Mouse (Mus musculus) G1E (cell line): Measurements from ENCODE around the gene Ercc1. TPM values are rescaled to one million over a fixed set of nuclear protein-coding genes. Genes with fewer than 3 reads are reported as not detected.

ENCODE experiments used
- ATAC-seq: 2 replicates; pipeline ENCODE4 v1.8.0; 2016; ENCODE audit warnings: mild to moderate bottlenecking; ENCODE audit not compliant: insufficient number of reproducible peaks, poor library complexity, low FRiP score, severe bottlenecking; ENCODE audit errors: extremely low read depth
- DNase-seq: peaks from one replicate; pipeline ENCODE4 v3.0.0; 2012; ENCODE audit warnings: low spot score
- H3K27me3 ChIP-seq: 2 replicates; pipeline ENCODE4 v1.6.1; 2012; ENCODE audit warnings: mild to moderate bottlenecking, low read length, inconsistent platforms; ENCODE audit not compliant: insufficient read depth
- H3K36me3 ChIP-seq: replicated peaks from 2 replicates; pipeline ENCODE3; 2012; ENCODE audit warnings: mild to moderate bottlenecking, inconsistent platforms
- H3K4me1 ChIP-seq: 2 replicates; pipeline ENCODE4 v1.6.1; 2012; ENCODE audit warnings: low read depth, low read length, inconsistent platforms, mixed read lengths; ENCODE audit not compliant: insufficient read depth
- H3K4me3 ChIP-seq: 2 replicates; pipeline ENCODE4 v1.5.1; 2012; ENCODE audit warnings: low read depth, mild to moderate bottlenecking, inconsistent platforms, low read length, moderate library complexity, mixed read lengths
- H3K9me3 ChIP-seq: replicated peaks from 2 replicates; pipeline ENCODE4 v1.6.1; 2012; ENCODE audit warnings: inconsistent platforms
- CTCF ChIP-seq: IDR thresholded peaks from 2 replicates; pipeline ENCODE4 v1.5.1; 2012; ENCODE audit warnings: low read depth, low read length, inconsistent platforms, mixed read lengths
- GATA1 ChIP-seq: IDR thresholded peaks from 2 replicates; pipeline ENCODE4 v1.6.1; 2012; ENCODE audit warnings: borderline replicate concordance, low read length, inconsistent platforms, mixed read lengths
- GATA2 ChIP-seq: IDR thresholded peaks from 2 replicates; pipeline ENCODE4 v1.6.1; 2012; ENCODE audit warnings: low read depth, low read length, inconsistent platforms, borderline replicate concordance
- POLR2AphosphoS5 ChIP-seq: IDR thresholded peaks from 2 replicates; pipeline ENCODE4 v1.6.1; 2012; ENCODE audit warnings: low read depth, low read length, inconsistent platforms; ENCODE audit not compliant: insufficient replicate concordance
- TAL1 ChIP-seq: conservative IDR thresholded peaks from 2 replicates; pipeline ENCODE4 v1.6.1; 2012; ENCODE audit warnings: low read depth, low read length, inconsistent platforms, mixed read lengths
- polyA plus RNA-seq: library from polyadenylated mRNA; stranded (reverse); fragments of >175 nt; gene quantifications from 2 replicates; pipeline ENCODE4 v1.2.3, GENCODE M21; 2012
- total RNA-seq, 2 experiments: library from RNA; stranded (forward) in 1 of 2; stranded (reverse) in 1 of 2; fragments of 200-1000 nt in 1 of 2; fragments of >200 nt in 1 of 2; fragmentation: Nextera tagmentation in 1 of 2; gene quantifications; 2 replicates each; pipeline ENCODE4 v1.2.3; 2014 to 2017

Ercc1 gene
- total and polyA plus RNA-seq, 3 experiments, result 29.7 to 97.7 (median 39.9) TPM

DNA sequence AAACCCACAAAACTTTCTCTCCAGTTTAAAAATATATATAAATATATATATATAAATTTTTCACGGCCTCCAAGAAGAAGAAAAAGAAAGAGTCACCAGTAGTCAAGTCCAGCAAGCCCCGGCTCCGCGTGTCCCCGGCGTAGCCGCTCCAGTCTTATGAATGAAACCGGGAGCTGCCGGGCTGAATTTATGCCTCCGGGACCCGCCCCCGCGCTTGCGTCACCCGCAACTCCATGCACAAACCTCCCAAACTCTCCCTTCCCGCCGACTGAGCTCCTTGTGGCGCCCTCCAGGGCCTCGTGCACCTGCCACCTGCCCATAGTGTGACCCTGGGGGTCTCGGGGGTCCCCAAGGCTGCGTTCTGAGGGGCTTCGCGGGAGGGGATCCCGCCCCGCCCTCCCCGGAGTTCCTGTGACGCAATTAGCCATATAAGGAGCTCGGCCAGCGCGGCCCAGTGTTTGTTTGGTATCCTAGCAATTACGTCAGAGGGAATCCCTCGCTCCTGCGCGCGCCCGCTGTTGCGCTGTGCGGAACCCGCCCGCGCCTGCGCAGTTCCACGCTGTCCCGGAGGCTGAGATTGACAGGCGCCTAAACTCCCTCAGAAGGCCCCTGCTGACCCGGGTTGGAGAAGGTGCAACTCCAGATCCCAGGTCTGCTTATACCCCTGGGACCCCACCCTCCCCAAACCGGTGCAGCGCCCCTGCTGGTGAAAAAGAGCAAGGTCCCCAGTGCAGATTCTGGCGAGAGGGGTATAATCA, 34.5 kb upstream of the Ercc1 start, which contains the start of gene Fosb:
TSS of gene Fosb (minus strand) at position 168 of the 758 bp plus-strand sequence.
- peak within 1 kb of the TSS; percentile 73 for H3K4me3 ChIP-seq
- H3K4me1 ChIP-seq, result peaks cover 36% of the 10 kb centered on the region
- H3K27me3 ChIP-seq, result peaks cover 41% of the 10 kb centered on the region
- ATAC-seq, result peak; percentile 50; the same call in 1 of the 2 replicates
- TF ChIP-seq POLR2AphosphoS5 (no peak), GATA1 (no peak), TAL1 (no peak), CTCF (no peak), GATA2 (no peak)
- peak; percentile 80 for DNase-seq
- H3K36me3 ChIP-seq, result no peaks in the 10 kb centered on the region
- H3K9me3 ChIP-seq, result no peaks in the 10 kb centered on the region

DNA sequence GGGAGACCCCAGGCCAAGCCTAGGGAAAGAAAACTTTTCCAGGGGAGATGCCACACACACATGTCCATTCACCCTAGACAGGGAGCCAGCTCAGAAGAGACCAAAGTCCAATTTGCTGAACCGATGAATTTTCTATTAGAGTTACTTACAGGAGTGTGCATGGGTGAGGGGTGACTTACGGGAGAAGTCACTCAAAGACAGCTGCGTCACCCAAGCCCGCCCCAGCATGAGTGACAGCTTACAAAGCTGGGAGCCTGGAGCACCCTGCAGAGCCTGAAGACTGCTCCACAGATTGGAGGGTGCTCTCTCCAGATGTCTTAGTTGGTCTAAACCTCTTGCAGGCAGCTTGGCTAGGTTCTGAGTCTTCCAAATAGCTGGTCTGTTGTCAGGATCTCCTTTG, 32.6 kb upstream of the Ercc1 start:
- Histone ChIP-seq H3K36me3 (no peaks in the 10 kb centered on the region), H3K27me3 (peaks cover 48% of the 10 kb centered on the region), H3K4me3 (no peak overlapping the region), H3K9me3 (no peaks in the 10 kb centered on the region), H3K4me1 (peaks cover 45% of the 10 kb centered on the region)
- no peak for DNase-seq
- no peak for ATAC-seq
- TF ChIP-seq CTCF (no peak), GATA2 (no peak), POLR2AphosphoS5 (no peak), GATA1 (no peak), TAL1 (no peak)

DNA sequence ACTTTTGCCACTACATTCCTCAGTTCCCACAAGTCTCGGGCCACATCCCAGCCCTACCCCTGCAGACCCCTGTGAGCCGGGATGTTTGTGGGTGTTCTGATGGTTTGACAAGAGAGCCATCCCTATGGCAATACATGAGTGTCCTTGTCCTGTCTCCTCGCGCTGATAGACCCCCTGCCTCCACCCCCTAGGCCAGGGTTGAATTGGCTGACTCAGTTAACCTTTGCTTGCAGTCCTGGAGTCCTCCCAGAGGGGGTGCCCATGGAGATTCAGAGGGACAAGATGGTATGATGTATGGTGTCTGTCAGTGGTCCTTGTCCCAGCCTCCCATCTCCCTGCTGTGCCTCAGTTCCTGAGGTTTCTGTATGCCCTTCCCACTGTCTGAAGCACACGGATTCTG, 30.5 kb upstream of the Ercc1 start:
- no peaks in the 10 kb centered on the region for H3K36me3 ChIP-seq
- TF ChIP-seq POLR2AphosphoS5 (no peak), GATA1 (no peak), TAL1 (no peak)
- no peaks in the 10 kb centered on the region for H3K9me3 ChIP-seq
- H3K4me1 ChIP-seq, result peaks cover 38% of the 10 kb centered on the region
- no peak for DNase-seq
- ATAC-seq, result no peak
- no peak overlapping the region for H3K4me3 ChIP-seq
- peaks cover 59% of the 10 kb centered on the region for H3K27me3 ChIP-seq

DNA sequence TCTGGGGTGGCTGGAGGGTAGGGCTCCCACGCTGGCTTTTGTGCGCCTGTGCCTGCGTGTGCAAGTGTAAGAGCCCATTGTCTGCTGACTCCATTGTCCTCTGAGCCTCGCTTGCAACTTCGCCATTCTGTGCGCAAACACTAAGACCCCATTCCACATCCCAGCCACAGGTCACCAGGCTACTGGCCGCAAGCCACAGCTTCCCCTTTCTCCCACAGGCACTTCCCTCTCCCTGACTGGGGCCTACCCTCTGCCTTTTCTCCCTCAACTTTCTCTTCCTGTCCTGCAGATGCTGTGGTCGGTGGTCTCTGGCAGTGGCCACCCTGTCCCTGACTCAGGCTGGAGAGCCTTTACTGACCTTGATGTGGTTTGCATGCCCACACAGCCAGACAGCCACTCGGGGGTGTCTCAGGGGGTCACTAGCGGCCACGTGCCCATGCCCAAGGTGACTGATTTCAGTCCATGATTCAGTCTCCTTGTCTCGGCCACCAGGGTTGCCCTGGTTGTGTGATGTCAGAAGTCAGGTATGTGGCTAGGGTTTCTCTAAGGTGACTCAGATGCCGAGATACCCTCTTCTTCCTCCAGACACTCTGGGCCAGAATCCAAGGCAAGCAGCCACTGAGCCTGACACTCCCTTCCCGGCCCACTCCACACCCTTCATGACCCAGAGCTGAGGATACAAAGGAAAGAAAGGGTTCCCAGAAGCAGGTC, 28.0 kb upstream of the Ercc1 start:
- Histone ChIP-seq H3K36me3 (no peaks in the 10 kb centered on the region), H3K4me1 (peaks cover 39% of the 10 kb centered on the region), H3K27me3 (peaks cover 70% of the 10 kb centered on the region), H3K4me3 (no peak overlapping the region; the same call in 1 of the 2 replicates), H3K9me3 (no peaks in the 10 kb centered on the region)
- DNase-seq, result no peak
- ATAC-seq, result no peak
- TF ChIP-seq TAL1, result no peak
- TF ChIP-seq CTCF, result no peak
- no peak for TF ChIP-seq GATA2
- TF ChIP-seq POLR2AphosphoS5, result no peak
- TF ChIP-seq GATA1, result no peak

DNA sequence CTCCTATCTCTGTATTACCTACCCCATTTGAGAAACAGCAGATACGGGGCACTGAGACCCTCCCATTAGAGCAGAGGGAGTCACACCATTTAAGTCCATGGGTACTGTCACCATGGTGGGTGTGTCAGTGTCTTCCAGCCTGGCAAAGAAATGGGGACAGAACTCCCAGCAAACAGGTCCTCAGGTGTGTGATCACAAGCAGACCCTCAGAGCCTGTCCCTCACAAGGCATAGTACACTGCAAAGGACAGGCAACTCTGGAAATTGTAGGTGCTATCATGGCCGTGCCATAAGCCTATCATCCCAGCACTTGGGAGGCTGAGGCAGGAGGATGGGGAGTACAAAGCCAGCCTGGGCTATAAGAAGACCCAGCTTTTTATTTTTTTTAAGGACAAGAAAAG, 26.4 kb upstream of the Ercc1 start:
- peaks cover 39% of the 10 kb centered on the region for H3K4me1 ChIP-seq
- H3K9me3 ChIP-seq, result no peaks in the 10 kb centered on the region
- H3K36me3 ChIP-seq, result no peaks in the 10 kb centered on the region
- no peak overlapping the region for H3K4me3 ChIP-seq
- TF ChIP-seq CTCF (no peak), POLR2AphosphoS5 (no peak), TAL1 (no peak), GATA2 (no peak), GATA1 (no peak)
- peaks cover 70% of the 10 kb centered on the region for H3K27me3 ChIP-seq
- DNase-seq (no peak), ATAC-seq (no peak)

DNA sequence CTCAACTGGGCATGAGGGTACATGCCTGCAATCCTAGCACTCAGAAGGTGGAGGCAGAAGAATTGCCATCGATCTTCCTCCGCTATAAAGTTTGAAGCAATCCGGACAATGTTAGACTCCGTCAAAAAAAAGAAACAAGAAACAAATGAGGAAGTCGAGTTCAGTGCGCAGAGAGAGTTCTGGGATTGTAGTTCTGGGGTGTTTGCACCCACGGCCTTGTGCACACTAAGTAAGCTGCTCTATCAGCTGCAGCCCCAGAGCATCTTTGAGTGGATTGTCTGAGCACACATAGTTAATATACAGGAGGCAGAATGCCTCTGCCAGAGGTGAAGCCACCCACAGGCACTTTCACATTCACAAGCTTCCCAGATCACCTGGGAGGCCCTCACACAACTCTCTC, 25.9 kb upstream of the Ercc1 start:
- H3K4me3 ChIP-seq, result no peak overlapping the region
- DNase-seq (no peak), ATAC-seq (no peak)
- TF ChIP-seq TAL1 (no peak), CTCF (no peak), POLR2AphosphoS5 (no peak), GATA1 (no peak), GATA2 (no peak)
- no peaks in the 10 kb centered on the region for H3K9me3 ChIP-seq
- no peaks in the 10 kb centered on the region for H3K36me3 ChIP-seq
- peaks cover 69% of the 10 kb centered on the region for H3K27me3 ChIP-seq
- H3K4me1 ChIP-seq, result peaks cover 37% of the 10 kb centered on the region
